Mouse (Mus musculus) B cell, adult 2 months (primary cell): ENCODE results near the gene Chd5.
A peak's percentile ranks its signal among the peaks of the same experiment; 100 is the strongest.

Source experiments
- DNase-seq, 2 experiments: peaks; one replicate each; pipeline ENCODE4 v3.0.0; 2022

The Chd5 gene

GRCm38 (mm10) chr4:152355672-152356071 lies 17.2 kb downstream of the Chd5 start:
- no peak for DNase-seq

- DNase-seq = no peak
Observed at GRCm38 (mm10) chr4:152359700-152360099, 21.2 kb downstream of the Chd5 start.

DNA sequence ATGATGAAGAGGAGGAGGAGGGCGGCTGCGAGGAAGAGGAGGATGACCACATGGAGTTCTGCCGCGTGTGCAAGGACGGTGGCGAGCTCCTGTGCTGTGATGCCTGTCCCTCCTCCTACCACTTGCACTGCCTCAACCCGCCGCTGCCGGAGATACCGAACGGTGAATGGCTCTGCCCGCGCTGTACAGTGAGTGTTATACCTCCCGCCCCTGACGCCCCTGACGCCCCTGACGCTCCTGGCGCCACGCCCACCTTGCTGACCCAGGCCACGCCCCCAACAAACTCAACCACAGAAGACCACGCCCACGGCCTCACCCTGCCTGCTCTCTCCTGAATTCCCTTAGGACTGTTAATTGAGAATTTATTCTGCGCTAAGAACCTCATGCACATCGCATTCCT lies 22.4 kb downstream of the Chd5 start:
- DNase-seq = peak; percentile 23 to 26

GRCm38 (mm10) chr4:152362180-152362579 lies 23.7 kb downstream of the Chd5 start:
- DNase-seq = no peak

- DNase-seq = no peak
Observed at GRCm38 (mm10) chr4:152365228-152365627, 26.8 kb downstream of the Chd5 start.

DNA sequence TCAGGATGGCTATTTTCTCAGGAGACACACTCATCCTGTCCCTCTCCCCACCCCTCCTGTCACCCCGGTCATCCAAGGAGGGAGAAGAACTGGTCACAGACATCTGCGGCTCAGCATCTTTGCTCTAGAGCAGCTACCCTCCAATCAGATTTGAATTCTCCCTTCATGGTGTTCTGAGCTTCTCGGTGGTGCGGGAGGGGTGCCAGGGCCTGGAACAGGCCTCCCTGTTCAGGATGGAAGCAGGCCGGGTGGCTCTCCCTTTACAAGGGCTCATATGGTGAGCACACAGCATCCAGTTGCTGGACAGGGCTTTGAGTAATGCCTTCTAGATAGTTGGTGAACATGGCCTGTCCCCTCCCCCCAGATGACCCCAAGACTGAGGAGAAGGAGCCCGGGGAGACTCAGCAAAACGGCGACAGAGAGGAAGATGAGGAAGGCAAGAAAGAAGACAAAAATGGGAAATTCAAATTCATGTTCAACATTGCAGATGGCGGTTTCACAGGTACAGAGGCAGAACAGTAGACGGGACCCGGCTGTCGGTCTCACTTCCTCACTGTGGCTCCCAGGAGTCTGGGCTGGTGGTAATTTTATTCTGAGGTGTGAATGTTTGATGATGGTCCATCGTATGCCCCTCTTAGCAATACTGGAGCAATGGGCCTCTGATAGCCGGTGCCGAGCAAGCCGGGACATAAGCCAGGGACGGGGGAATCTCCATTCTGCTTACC lies 44.2 kb downstream of the Chd5 start:
- peak; percentile 14 to 15 for DNase-seq

DNA sequence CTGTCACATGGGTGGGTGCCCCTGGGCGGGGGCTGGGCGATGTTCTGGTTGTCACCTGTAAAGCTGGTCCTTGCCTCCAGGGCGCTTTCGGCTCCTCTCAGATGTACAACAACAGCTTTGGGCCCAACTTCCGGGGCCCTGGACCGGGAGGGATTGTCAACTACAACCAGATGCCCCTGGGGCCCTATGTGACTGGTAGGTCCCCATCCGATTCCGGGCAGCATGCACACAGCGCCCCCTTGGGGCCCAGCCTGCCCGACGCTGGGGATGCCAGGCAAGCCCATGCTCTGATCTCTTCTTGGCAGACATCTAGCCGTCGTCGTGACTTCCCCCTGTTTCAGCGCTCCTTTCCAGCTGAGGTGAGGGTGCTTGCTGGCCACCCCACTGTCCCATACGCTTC lies 47.2 kb downstream of the Chd5 start:
- peak; percentile 47 to 59 for DNase-seq

DNA sequence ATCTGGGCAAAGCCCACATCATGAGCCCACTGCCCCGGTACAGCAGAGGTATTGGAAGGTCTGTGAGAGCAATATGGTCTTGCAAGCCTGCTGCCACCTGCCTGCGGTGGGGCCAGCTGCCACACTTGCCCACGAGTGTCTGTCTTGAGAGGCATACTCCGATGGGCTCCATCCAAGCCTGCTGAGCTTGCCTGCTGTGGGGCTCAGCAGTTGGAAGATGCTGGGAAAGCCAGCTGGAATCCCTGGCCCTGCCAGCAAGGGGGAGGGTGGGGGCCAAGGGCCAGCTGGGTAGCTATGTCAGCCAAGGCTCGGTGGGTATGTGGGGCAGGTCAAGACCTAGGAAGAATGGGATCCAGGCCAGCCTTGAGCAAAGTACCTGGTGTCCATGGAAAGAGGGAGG lies 53.7 kb downstream of the Chd5 start:
- no peak for DNase-seq

DNA sequence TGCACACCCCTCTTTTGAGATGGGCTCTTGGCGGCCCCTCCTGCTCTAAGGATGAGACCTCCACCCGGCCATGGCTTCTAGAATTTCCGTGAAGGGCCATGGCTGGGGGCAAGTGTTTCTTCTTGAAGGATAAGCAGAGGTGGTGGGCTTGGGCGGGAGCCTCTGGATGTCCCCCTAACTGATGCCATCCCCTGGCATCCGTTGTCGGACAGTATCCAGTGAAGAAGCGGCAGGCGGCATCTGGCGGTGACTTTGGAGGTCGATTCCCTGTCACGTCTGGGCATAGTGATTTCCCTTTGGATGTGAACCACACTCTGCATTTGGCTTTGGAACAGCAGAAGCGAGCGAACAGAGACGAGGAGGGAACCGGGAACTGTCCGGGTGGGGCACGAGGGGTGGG lies 54.2 kb downstream of the Chd5 start:
- DNase-seq = no peak

DNA sequence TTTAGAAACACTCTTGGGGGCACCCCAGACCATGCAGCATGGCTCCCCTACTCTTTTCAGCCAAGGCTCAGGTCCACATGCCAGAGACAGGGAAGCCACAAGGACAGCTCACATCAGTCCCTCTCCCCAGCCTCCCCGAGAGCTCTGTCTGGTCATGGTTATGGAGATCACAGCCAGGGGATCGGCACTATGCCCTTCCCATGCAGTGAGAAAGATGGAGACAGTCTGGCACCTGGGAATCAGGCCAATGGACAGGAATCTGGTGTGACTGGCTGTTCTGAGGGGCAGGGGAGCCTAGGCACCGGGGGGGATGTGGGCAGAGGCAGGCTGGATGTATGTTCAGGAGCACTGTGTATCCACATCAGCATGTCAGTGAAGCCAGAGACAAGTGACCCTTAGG lies 60.5 kb downstream of the Chd5 start:
- no peak for DNase-seq

GRCm38 (mm10) chr4:152405143-152405542 lies 66.7 kb downstream of the Chd5 start:
- no peak for DNase-seq

- no peak for DNase-seq
Observed at GRCm38 (mm10) chr4:152405671-152406201, 67.3 kb downstream of the Chd5 start.

GRCm38 (mm10) chr4:152406531-152406930 lies 68.1 kb downstream of the Chd5 start:
- no peak for DNase-seq

GRCm38 (mm10) chr4:152410961-152411360 lies 72.5 kb downstream of the Chd5 start:
- no peak for DNase-seq

DNA sequence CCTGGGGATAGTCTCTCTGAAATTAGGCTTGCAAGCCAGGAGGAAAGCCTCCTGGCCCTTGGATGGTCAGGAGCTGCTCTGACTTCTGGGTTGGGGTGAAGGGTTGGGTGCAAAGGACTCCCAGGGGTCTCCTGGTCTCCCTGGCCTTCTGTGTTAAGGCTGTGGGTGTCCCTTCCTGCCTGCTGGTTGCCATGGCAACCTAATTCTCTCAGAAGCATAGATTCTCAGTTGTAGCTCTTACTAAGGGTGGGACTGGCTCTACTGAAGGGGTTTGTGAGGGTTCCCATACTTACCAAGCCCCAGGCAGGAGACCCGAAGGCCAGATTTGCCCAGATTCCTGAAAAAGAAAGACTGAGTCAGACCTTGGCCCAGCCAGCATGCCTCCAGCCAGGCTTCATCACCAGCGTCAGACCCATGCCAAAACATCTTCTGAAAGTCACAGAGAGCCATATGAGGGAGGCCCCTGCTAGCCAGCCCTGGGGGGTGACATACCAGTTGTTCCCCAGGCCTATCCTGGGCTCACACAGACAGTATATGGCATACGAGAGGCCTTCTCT lies 74.2 kb downstream of the Chd5 start:
- no peak for DNase-seq

DNA sequence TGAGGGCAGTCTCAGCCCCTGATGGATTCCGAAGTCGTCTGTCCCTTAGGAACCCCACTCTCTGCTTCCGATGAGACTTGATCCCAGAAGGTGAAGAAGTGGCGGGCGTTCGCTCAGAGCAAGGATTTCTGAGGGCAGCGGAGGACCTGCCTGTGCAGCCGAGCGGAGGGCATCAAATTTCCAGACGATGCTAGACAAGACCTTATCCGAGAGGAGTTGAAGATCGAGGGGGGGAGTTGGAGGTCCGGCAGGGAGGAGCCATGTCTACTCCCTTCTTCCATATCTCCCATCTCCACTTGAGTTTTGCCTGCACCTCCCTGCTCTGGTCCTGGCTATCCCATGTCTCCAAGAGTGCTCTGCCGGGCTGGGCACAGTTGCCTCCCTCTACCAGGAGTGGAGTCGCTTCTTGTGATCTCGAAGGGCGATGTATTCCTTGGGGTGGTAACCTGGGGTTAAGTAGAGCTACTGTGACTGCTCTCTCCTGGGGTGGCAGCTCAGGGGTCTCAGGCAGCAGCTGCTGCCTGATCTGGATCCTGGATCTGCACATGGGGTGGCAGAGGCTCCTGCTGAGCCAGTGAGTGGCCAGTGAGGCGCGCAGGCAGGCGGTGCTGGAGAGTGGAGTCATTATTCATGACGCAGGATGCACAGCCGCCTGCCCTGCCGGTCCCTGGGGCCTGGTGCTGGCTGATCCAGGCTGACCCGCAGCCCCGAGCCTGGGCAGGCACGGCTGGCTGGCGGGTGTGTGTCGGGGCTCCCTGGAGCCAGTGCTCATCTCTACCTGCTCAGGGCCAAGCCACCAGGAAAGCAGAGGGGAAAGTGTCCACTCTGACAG lies 80.0 kb downstream of the Chd5 start:
- DNase-seq = no peak

DNA sequence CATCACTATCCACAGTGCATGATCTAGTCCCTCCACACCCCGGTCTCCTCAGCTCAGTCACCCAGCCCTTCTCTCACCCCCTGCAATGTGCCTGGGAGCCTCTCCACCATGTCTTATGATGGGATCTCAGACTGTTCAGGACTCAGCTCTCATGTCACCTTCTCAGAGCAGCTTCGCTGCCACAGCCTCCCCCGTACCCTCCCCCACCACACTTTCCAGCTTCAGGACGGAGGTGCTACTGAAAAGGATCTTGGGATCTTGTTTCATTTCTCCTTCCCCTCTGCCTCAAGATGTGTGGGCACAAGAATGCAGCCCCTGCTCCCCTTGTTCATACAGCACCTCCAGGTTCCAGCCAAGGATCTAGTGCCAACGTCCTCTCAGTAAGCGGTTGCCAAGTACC lies 85.1 kb downstream of the Chd5 start:
- no peak for DNase-seq

- DNase-seq = peak in 1 of 2 experiments; percentile 21
Observed at GRCm38 (mm10) chr4:152424341-152424740, 85.9 kb downstream of the Chd5 start.

GRCm38 (mm10) chr4:152424922-152425321 lies 86.5 kb downstream of the Chd5 start:
- DNase-seq = peak; percentile 68 to 69

DNA sequence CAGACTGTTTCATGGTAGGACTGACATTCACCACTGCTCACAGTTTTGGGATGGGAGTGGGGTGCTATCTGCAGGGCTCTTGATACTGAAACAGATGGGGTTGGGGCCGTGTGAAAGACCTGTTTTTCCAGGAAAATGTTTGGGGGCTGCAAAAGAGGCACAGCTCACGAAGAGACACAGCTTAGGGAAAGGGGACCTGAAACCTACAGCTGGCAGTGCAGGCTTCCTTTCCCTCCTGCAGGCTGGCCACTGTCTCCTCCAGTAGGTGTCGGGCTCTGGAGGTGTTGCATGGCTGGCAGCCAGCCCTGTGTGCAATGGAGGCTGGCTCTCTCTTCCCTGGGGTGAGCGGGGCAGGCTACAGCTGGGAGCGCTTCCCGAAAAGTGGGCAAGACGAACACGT lies 89.8 kb downstream of the Chd5 start:
- DNase-seq = peak in 1 of 2 experiments; percentile 7

DNA sequence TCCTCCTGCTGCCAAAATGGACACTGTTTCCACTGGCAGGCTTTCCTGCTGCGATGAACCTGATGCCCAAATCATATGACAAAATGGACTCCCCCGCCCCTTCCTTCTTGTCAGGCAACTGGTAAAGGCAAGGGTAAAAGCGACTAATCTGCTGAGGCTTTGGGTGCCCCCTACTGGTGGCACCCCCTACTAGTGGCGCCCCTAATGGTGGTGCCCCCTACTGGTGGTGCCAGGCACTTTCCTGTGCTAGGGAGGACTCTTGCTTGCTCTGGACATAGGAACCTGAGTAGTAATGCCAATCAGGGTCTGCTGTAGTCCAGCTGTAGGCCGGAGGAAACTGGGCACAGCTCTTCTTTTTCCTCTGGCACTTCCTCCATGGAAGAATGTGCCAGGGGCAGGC lies 93.9 kb downstream of the Chd5 start:
- DNase-seq = peak; percentile 63 to 66

DNA sequence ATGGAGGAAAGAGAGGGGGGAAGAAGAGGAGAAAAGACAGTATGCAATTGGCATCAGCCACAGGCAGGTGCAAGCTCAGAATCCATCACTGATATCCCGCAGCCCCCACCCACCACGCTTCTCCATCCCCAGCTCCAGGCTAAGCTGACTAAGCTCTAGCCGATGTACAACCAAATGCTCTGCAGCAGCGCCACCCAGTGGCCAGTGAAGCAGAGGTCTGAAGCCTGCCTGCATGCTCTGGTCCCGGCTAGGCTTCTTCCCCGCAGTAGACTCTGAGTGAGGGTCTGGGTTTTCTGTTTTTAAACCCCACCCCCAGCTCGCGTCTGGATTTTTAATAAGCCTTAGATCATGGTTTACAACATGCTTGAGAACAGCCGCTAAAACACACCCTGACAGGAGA lies 96.4 kb downstream of the Chd5 start:
- DNase-seq = peak; percentile 75 to 78

DNA sequence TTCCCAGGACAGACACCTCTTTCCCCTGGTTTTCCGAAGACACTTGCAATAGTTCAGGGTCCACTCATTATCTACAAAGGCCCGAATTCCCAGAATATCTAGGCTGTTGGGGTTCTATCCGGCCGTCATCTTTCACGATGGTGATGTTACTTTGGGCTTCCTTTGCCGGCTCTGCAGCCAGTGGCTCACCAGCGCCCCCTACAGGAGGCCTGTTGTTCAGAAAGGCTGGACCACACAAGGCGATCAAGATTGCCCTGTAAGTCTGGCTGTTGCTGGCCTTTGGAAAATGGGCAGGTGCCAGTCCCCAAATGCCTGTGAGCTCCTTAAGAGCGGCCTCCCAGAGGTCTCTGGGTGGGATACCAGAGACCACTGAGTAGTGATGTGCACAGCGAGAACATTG lies 96.8 kb downstream of the Chd5 start:
- DNase-seq = peak; percentile 81 to 82
